Mouse (Mus musculus) neural tube, embryonic 11.5 days (tissue): ENCODE data around the gene Rpgrip1l. TPM values are rescaled to one million over a fixed set of nuclear protein-coding genes. Genes with fewer than 3 reads are reported as not detected.

Experiments used
- ATAC-seq: fragments of 200-750 bp; cut with Nextera tagmentation; 2 replicates; pipeline ENCODE4 v1.8.0; 2017; ENCODE audit warnings: moderate number of reproducible peaks, mild to moderate bottlenecking, moderate TSS enrichment, moderate library complexity; ENCODE audit not compliant: insufficient read depth, low FRiP score, low TSS enrichment
- DNase-seq: peaks from one replicate; pipeline ENCODE4 v3.0.0-alpha.2; 2015; ENCODE audit warnings: low spot score
- H3K27ac ChIP-seq: fragments of 300-500 bp; sonication (generic); 2 replicates; pipeline ENCODE4 v1.5.1; 2014; ENCODE audit warnings: low read depth, mild to moderate bottlenecking, low read length
- H3K27me3 ChIP-seq: fragments of 300-500 bp; sonication (generic); 2 replicates; pipeline ENCODE4 v1.6.1; 2014; ENCODE audit warnings: mild to moderate bottlenecking, low read length, mixed read lengths; ENCODE audit not compliant: control insufficient read depth, insufficient read depth
- H3K36me3 ChIP-seq: fragments of 300-500 bp; sonication (generic); 2 replicates; pipeline ENCODE4 v1.6.1; 2014; ENCODE audit warnings: mild to moderate bottlenecking, low read length, moderate library complexity, mixed read lengths; ENCODE audit not compliant: control insufficient read depth, insufficient read depth
- H3K4me1 ChIP-seq: fragments of 300-500 bp; sonication (generic); 2 replicates; pipeline ENCODE4 v1.6.1; 2014; ENCODE audit warnings: low read length, mixed read lengths; ENCODE audit not compliant: control insufficient read depth, insufficient read depth
- H3K4me2 ChIP-seq: fragments of 300-500 bp; sonication (generic); 2 replicates; pipeline ENCODE4 v1.6.1; 2014; ENCODE audit warnings: low read depth, mild to moderate bottlenecking, moderate library complexity
- H3K4me3 ChIP-seq: fragments of 300-500 bp; sonication (generic); 2 replicates; pipeline ENCODE4 v1.5.1; 2014; ENCODE audit warnings: low read depth, low read length
- H3K9ac ChIP-seq: fragments of 300-500 bp; sonication (generic); 2 replicates; pipeline ENCODE4 v1.6.1; 2014; ENCODE audit warnings: mild to moderate bottlenecking, low read length
- H3K9me3 ChIP-seq: fragments of 300-500 bp; sonication (generic); 2 replicates; pipeline ENCODE4 v1.6.1; 2016; ENCODE audit warnings: low read length; ENCODE audit not compliant: control insufficient read depth
- WGBS: fragments of 180-500 bp; shearing (Covaris S2); extraction: QIAGEN DNeasy Blood & Tissue Kit; methylation state at CpG from one replicate; pipeline ENCODE4 v1.1.7; 2014; 5-methylcytosine and 5-hydroxymethylcytosine counted together
- polyA plus RNA-seq: library from polyadenylated mRNA; unstranded; fragments of >200 nt; fragmentation: Nextera tagmentation; extraction: Ambion mirVana; gene quantifications from 2 replicates; pipeline ENCODE4 v1.2.1, GENCODE M21; 2014

Rpgrip1l gene
- polyA plus RNA-seq, 1 experiment from 2014 or later, result 13.6 TPM

DNA sequence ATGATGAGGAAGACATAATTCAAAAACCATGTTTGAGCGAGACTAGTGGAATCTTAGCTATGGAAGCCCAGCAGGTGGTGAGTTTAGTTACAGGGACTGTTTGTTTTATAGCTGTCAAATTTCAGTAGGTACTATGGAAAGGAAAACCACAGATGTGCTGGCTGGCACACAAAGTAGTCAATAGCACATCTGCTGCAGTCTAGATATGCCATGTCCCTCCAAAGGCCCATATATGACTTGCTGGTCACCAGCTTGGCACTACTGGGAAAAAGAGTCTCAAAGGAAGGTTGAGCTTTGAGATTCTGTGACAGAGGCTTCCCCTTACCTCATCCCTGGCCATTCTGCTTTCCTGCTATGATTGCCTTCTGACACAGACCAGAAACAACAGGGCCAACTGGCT is 70.3 kb downstream of the Rpgrip1l start:
- H3K9ac ChIP-seq, result no peak overlapping the region
- H3K27me3 ChIP-seq, result no peaks in the 10 kb centered on the region
- no peak overlapping the region for H3K4me3 ChIP-seq
- no peak for DNase-seq
- H3K9me3 ChIP-seq, result no peaks in the 10 kb centered on the region
- 78% methylated on average over 1 of the region's 1 CpGs for WGBS
- H3K27ac ChIP-seq, result no peak overlapping the region
- no peaks in the 10 kb centered on the region for H3K4me1 ChIP-seq
- H3K36me3 ChIP-seq, result no peaks in the 10 kb centered on the region
- no peak overlapping the region for H3K4me2 ChIP-seq
- ATAC-seq, result no peak

DNA sequence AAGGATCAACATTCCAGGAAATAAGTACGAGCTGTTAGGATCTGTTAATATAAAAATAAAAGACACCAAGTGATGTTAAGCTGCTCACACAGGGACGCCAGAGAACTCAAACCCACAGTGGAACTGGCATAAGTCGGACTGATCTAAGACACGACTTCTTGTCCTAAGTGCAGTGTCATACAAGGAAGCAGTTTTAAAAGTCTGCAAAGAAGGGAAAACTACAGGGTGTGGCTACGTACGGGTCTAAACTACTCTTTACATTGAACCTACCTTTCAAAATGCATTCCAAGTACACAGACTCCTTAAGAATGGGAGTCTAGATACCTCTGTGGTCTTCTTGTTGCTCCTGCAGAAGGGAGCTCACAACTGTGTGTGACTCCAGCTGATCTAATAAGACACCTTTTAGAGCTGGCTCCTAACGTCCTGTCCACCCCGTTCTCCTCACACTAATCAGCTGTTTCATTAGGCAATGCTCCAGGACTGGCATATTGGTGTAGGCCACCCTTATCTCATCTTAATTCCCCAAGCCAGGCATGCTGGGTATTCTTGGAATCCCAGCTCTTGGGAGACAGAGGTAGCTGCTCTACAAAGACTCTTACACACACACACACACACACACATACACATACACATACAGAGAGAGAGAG is 71.1 kb downstream of the Rpgrip1l start:
- H3K4me3 ChIP-seq, result no peak overlapping the region
- H3K36me3 ChIP-seq, result no peaks in the 10 kb centered on the region
- 86% methylated on average over 8 of the region's 8 CpGs for WGBS
- H3K9me3 ChIP-seq, result no peaks in the 10 kb centered on the region
- no peaks in the 10 kb centered on the region for H3K4me1 ChIP-seq
- no peak overlapping the region for H3K4me2 ChIP-seq
- H3K9ac ChIP-seq, result no peak overlapping the region
- H3K27me3 ChIP-seq, result no peaks in the 10 kb centered on the region
- DNase-seq, result no peak
- no peak for ATAC-seq
- H3K27ac ChIP-seq, result no peak overlapping the region

DNA sequence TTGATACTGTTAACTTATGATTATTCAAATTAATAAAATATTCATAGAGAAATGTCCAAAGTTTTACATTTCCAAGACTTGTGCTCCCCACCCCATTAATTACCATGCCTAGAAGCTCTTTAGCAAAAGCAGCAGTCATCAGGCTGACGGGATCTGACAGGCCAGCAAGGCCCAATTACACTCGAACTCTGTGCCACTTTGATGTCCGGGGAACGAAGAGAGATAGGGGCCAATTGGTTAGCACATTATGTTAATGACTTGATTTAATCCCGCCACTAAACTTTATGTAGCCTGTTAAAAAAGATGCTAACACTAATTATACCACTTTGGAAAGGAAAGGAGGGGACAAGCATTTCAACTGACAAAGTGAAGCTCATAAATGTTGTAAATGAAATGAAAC is 71.7 kb downstream of the Rpgrip1l start:
- ATAC-seq (no peak), DNase-seq (no peak)
- 62% methylated on average over 5 of the region's 5 CpGs for WGBS
- Histone ChIP-seq H3K4me1 (no peaks in the 10 kb centered on the region), H3K9ac (no peak overlapping the region), H3K4me3 (no peak overlapping the region), H3K4me2 (no peak overlapping the region), H3K27me3 (no peaks in the 10 kb centered on the region), H3K36me3 (no peaks in the 10 kb centered on the region), H3K27ac (no peak overlapping the region), H3K9me3 (no peaks in the 10 kb centered on the region)

DNA sequence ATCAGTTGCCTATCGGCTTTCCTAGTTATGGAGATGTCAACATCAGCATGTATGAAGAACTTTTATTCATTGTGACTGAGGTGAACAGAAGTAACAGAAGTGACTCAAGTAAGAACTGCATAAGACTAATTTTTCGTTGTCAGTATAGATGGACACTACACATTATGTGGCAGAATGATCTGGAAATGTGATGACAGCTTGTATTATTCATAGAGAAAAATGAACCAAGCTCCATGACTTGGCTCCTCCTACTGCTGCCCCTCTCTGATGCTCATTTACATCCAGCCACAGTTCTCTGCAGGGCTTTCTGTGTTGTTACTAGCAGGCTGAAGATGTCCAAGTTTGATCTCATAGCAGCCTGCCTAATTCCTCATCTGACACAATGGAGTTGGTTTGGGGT is 75.9 kb downstream of the Rpgrip1l start:
- 79% methylated on average over 2 of the region's 2 CpGs for WGBS
- Histone ChIP-seq H3K27me3 (no peaks in the 10 kb centered on the region), H3K4me3 (no peak overlapping the region), H3K9me3 (no peaks in the 10 kb centered on the region), H3K4me2 (no peak overlapping the region), H3K36me3 (no peaks in the 10 kb centered on the region), H3K4me1 (no peaks in the 10 kb centered on the region; the same call in 1 of the 2 replicates), H3K9ac (no peak overlapping the region), H3K27ac (no peak overlapping the region)
- DNase-seq (no peak), ATAC-seq (no peak)

DNA sequence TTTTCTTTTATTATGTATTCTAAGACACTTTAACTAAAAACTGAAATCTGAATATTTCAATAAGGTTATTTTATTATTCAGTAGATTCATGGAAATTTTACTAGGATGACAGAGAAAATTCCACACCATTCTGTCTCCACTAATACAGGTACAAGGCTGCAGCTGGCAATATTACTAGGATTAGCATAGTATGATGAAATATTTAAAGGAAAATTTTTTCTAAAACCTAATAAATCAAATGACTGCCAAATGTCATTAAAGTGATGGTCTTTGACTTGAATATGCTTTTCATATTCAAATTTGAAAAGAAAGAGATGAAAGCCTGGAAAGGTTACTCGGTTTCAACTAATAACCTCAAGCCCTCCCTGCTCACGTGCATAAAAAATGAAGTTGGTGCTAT is 79.0 kb downstream of the Rpgrip1l start:
- Histone ChIP-seq H3K9ac (no peak overlapping the region), H3K4me1 (no peaks in the 10 kb centered on the region; the same call in 1 of the 2 replicates), H3K4me2 (no peak overlapping the region), H3K36me3 (no peaks in the 10 kb centered on the region), H3K4me3 (no peak overlapping the region), H3K27me3 (no peaks in the 10 kb centered on the region), H3K9me3 (no peaks in the 10 kb centered on the region), H3K27ac (no peak overlapping the region)
- no peak for ATAC-seq
- 78% methylated on average over 2 of the region's 2 CpGs for WGBS
- DNase-seq, result no peak

DNA sequence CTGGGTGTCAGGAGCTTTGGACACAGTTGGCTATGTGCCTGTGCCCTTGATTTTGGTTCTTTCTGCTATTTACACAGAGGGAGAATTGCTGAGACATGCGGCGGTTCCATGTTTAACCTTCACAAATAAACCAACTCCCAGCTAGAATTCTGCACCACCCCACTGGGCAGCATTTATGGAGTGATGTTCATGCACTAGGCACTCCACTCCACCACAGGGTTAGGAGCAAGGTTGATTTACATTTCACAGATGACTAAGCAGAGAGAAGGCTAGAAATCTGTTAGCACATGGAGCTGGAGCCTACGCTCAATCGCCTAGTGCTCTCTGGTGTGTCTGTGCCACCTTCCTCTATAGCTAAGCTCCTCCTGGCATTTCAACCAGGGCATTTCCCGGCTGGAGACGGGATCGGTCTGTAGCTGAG is 85.6 kb downstream of the Rpgrip1l start:
- WGBS, result 93% methylated on average over 7 of the region's 7 CpGs

DNA sequence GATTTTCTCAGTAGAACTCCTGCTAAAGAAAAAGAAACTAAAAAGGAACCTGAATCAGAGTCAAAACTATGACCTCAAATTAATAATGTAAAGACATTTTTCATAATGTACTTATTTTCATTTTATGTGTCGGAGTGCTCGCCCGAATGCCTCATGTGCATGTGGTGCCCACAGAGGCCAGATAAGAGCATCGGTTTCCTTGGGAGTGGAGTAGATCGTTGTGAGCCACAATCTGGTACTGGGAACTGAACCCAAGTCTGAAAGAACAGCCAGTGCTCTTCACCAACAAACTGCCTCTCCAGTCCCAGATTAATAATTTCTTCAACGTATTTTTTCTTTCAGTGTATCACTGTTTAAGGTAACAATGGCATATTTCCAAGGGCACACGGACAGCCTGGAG is 88.8 kb downstream of the Rpgrip1l start:
- no peak overlapping the region for H3K9ac ChIP-seq
- WGBS, result 92% methylated on average over 7 of the region's 7 CpGs
- no peaks in the 10 kb centered on the region for H3K36me3 ChIP-seq
- no peaks in the 10 kb centered on the region for H3K27me3 ChIP-seq
- no peak overlapping the region for H3K27ac ChIP-seq
- ATAC-seq, result no peak
- no peaks in the 10 kb centered on the region for H3K9me3 ChIP-seq
- no peak overlapping the region for H3K4me2 ChIP-seq
- H3K4me1 ChIP-seq, result no peaks in the 10 kb centered on the region
- DNase-seq, result no peak
- no peak overlapping the region for H3K4me3 ChIP-seq

More for the DNA sequence above, 85.6 kb downstream of the Rpgrip1l start:
- Histone ChIP-seq H3K36me3 (no peaks in the 10 kb centered on the region), H3K27me3 (no peaks in the 10 kb centered on the region), H3K4me3 (no peak overlapping the region), H3K9ac (no peak overlapping the region), H3K9me3 (no peaks in the 10 kb centered on the region), H3K27ac (no peak overlapping the region), H3K4me1 (no peaks in the 10 kb centered on the region), H3K4me2 (no peak overlapping the region)
- ATAC-seq, result no peak
- DNase-seq, result no peak

DNA sequence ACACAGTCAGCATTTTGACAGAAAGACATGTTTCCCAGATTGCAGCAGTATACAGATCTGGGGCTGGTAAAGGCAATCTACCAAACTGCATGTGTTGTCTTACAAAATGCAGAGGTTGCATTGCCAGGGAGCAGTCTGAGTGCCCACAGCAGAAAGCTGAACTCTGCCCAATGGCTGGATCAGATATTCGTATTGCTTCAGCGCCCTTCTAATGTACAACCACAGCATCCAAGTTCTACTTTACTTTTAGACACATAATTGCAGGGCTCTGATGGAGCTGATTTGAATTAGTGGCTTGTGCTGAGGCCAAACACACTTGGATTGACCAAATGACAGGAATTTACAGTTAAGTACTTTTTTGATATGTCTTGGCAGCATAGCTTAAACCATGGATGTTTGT is 91.2 kb downstream of the Rpgrip1l start:
- no peak overlapping the region for H3K27ac ChIP-seq
- H3K9ac ChIP-seq, result no peak overlapping the region
- no peaks in the 10 kb centered on the region for H3K4me1 ChIP-seq
- H3K4me2 ChIP-seq, result no peak overlapping the region
- no peak for ATAC-seq
- 98% methylated on average over 2 of the region's 2 CpGs for WGBS
- H3K4me3 ChIP-seq, result no peak overlapping the region
- H3K27me3 ChIP-seq, result no peaks in the 10 kb centered on the region
- no peaks in the 10 kb centered on the region for H3K9me3 ChIP-seq
- no peak for DNase-seq
- no peaks in the 10 kb centered on the region for H3K36me3 ChIP-seq

DNA sequence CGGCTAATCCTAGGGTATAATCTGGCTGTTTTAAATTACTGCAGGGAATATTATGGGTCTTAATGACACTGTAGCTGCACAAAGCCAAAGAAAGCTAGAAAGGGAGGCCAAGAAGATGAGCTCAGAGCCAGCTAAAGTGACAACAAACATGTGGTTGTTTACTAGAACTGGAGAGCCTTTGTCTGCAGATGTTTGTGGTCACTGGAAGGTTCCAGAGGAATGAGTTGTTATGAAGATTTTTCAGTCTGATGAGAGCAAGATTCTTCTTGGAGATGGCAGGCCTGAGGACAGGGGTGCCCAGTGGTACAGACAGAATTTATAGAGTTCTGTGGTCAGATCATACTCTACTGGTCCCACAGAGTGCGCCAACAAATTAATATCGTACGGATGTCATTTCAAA is 94.8 kb downstream of the Rpgrip1l start:
- Histone ChIP-seq H3K4me1 (no peaks in the 10 kb centered on the region), H3K4me3 (no peak overlapping the region), H3K27ac (no peak overlapping the region), H3K36me3 (no peaks in the 10 kb centered on the region), H3K9ac (no peak overlapping the region), H3K9me3 (no peaks in the 10 kb centered on the region), H3K27me3 (no peaks in the 10 kb centered on the region), H3K4me2 (no peak overlapping the region)
- DNase-seq, result no peak
- no peak for ATAC-seq
- WGBS, result 93% methylated on average over 4 of the region's 4 CpGs
